Mouse (Mus musculus) spleen, postnatal 10 days (tissue): ENCODE data around the gene Fgfrl1.
A peak's percentile ranks its signal among the peaks of the same experiment; 100 is the strongest.

Experiments used
- DNase-seq, 2 experiments: peaks; one replicate each; pipeline ENCODE4 v3.0.0; 2021 to 2022; ENCODE audit warnings: low spot score in 2 of 2

Fgfrl1 gene

DNA sequence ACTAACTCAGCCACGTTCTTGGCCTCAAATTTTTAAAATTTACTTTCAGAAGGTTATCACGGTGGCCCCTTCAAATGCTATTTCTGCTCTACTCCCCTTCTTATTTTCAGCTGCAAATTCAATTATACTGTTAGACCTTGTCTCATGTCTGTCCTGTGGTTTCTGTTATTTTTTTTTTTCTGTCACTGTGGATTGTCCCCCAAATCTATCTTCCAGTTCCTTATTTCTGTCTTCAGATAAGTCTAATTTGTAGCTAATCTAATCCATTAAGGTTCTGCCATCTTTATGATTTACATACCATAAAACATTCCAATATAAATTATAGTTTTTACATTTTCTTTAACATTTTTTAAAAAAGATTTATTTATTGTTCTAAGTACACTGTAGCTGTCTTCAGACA is 24.8 kb upstream of the Fgfrl1 start:
- DNase-seq = no peak

DNA sequence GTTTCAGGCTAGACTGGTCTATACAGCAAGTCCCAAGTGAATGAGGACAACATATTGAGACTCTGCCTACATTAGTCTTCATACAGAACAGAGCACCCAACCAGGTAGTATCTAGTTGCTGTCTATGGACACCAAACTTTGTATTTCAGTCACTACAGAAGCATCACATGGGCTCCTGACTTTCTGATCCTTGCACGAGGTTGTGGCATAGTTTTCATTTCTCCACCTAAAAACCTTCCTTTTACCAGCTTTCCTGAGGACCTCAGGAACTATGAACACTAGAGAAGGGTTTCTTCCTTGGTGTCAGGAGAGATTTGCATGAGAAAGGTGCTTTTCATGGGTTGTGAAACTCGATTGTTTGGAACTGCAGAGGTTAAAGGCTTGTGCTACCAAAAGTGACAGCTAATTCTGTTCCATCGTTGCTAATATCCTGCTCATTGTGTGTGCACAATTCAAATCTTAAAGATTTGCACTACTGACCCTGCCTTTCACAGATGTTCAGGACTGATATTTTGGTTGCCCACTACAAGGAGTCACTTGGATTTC is 23.7 kb upstream of the Fgfrl1 start:
- no peak for DNase-seq

DNA sequence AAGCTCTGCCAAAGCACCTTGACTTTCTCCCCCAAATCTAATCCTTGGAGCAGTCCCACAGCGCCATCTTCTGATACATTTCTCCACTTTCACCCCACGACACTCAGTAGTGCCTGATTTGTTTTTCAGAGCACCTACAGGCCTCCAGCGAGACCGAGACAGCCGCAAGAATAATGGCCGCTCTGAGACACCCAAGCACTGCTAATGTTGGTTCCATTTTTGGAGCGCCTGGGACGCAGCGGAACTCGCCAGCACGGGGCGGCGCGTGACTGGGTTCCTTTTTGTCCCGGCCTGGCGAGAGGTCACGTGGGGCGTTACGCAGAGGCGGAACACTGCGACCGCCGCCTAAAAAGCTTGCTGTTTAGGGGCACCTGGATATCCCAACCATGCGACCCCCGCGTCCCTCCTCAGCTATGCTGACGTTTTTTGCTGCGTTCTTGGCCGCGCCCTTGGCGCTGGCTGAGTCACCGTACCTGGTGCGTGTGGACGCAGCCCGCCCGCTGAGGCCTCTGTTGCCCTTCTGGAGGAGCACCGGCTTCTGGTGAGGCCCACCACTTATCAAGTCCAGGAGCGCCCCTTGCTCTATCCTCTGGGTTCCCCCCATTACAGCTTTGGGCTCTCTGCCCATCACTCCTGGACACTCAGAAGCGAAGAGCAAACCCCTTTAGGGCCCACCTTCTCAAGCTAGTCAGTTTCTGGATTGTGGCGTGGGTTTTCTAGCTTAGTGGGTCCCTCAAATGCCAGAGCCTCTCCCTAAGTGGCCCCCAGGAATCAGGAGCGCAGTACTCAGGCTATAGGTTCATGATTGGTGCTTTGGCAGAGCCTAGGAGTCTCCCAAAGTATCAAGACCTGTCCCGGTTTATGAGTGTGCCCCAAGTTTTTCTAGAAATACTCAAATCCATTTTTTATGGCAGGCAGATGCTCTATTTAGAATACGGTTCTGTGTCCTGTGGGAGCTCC is 22.9 kb upstream of the Fgfrl1 start, which contains the start of gene Dgkq:
Dgkq (minus strand) TSS at position 696 of the 960 bp plus-strand sequence.
- peak; percentile 82 to 86 for DNase-seq

DNA sequence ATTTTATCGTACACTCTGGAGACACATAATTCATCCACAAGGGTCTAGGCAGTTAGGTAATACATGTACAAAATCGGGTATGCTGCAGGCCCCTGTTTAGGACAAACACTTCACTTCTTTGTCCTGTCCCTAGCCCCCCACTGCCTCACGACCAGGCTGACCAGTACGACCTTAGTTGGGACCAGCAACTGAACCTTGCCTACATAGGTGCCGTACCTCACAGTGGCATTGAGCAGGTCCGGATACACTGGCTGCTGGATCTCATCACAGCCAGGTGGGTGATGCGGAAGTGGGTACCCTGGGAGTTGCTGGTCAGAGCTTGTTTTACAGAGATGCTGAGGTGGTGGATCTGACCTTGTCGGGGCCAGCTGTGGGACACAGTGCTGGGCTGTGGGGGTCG is 22.2 kb upstream of the Fgfrl1 start:
- DNase-seq = peak in 1 of 2 experiments; percentile 22

DNA sequence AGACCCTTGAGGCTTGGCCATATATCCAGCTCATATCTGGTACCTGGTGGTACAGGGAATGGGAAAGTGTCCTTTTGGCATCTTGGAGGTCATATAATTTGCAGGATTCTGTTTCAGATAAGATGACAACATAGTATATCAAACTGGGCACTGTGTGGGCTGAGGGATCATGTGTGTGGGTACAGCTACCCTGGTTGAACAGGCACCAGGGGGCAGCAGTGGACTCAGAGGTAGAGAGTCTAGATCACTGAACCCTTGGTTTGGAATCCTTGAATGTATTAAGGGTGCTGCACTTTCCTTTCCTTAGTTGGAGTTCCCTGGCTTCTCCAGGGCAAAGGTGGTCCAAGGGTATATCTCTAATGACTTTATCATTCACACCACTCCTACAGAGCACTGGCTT is 21.4 kb upstream of the Fgfrl1 start:
- DNase-seq = peak in 1 of 2 experiments; percentile 84

DNA sequence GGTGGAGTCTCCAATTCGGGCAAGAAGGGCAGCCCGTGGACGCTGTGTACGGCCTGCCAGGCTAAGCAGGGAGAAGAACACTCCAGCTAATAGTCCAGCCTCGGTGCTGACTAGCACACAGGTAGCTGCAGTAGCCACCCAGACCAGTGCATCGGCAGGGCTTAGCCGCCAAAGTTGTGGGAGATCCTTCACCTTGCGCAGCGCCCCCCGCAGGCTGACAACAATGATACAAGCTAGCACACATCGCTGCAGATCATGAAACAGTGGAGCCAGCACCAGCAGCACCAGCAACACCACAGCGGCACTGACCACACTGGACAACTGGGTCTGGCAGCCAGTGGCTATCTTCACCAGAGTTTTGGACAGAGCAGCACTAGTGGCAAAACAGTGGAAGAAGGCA is 20.4 kb upstream of the Fgfrl1 start:
- DNase-seq = peak in 1 of 2 experiments; percentile 40

DNA sequence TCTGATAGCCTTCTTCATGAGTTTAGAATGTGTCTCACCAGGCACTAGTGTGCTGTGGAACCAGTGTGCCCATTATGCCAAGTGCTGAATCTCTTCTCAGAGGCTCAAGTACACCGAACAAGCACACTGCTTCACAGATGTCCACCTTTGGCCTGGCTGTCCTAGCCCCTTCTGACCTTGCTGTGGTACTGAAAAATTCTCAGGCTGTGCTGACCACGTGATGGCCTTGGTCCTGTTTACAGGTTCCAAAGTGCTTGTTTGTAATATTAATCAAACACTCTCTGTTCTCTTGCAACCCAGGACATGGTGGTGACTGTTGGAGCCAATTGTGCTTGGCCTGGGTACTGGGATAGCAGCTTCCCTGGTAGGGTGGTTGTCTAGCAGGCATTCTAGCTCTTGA is 17.6 kb upstream of the Fgfrl1 start:
- no peak for DNase-seq

DNA sequence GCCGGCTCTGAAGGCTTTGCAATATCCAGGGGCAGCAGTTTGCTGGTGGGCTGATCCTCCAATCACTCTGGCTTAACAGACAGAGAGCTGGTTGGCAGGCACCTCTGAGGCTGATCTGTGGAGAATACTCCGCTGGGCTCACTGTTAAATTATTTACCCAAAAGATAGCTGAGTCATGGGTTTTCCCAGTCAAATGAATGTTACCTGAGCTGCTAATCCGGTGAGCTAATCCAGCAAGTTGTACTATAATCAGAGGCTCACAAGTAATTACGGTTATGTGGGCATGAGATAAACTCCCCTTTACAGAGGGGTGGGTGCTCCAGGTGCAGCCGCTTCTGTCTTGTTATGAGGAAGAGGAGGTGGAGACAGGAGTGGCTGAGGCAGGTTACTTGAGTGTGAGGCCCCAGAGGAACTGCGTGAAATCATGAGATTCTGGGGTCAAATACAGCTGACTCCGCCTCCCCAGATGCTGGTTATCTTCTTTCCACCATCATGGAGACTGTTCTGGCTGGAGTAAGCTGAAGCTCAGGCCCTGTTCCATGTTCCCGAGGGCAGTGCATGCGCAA is 16.8 kb upstream of the Fgfrl1 start, which contains the start of gene Slc26a1:
Slc26a1 (minus strand) TSS at position 319 of the 566 bp plus-strand sequence.
- peak in 1 of 2 experiments; percentile 35 for DNase-seq

DNA sequence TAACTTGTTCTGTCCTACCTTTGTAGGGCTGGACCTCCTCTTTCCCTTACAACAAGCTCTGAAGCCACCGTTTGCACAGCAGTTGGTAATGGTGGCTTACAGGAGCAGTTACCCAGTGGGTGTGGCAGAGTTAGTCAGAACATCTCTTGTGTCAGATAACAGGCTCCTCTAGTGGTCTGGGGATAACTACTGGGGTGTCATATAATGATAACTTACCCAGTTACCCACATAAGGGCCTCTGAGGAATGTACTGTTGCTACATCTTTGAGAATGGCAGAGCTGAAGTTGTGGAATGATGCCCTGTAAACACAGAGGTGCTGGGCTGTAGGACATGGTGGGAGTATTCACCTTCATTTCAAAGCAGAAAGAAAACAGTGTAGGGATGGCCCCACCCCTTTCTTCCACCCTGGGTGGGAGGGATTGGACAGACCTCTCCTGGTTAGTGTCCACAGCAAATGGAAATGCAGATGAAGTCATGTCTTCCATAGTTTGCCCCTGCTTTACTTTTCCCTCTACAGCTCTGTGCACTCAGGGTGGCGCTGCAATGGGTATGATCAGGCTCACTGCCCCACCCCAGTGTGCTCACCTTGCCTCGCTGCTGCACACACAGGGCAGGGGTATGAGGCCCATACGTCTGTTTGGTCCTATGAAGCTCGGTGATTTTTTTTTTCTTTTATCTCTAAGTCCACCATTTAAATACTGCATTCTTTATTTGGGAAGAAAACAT is 15.2 kb upstream of the Fgfrl1 start:
- DNase-seq = peak in 1 of 2 experiments; percentile 37

DNA sequence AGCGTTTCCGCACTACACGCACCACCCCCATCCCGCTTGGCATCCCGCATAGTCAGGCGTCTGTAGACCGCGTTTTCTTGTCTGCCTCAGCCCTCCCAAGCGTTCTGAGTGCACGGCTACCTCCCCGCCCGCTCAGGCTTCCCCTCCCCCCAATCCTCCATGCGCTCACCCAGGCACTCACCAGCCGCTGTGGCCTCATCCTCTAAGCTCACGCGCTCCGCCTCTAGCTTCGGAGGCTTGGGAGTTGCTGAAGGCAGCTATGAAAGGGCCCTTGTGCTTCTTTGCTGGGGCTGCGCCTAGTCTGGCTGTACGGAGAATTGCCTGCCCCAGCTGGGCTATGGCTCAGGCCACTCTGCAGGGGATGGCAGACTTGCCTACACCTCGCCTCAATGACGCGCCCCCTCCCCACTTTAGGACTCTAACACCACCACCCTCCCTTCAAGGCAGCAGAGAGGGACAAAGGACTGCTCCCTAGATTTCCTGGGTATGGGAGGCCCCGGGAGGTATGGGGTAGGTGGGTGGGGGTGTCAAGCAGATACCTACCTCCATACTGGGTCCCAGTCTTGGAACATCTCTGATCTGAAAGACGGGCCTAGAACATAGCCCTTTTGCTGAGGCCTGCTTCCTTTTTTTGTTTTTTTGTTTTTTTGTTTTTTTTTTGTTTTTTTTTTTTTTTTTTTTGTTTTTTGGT is 14.4 kb upstream of the Fgfrl1 start:
- peak in 1 of 2 experiments; percentile 57 for DNase-seq

DNA sequence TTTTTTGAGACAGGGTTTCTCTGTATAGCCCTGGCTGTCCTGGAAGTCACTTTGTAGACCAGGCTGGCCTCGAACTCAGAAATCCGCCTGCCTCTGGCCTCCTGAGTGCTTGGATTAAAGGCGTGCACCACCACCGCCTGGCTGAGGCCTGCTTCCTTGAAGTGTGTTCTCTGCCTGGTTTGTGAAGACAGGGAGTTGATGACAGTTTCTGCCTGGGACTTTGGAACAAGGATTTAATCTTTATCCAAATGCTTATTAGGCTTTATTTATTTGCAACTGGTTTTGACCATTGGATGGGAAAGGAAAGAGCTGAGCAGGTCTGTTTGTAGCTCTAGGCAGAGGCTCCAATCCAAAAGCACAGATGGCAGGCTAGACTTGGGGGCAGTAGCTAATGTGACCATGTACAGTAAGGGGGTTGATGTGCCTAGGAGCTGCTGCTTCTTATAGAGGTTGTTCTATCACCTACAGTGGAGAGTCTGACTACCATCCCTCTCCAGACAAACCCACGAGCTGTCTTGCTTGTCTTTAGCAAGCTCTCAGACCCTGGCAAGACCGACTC is 13.8 kb upstream of the Fgfrl1 start:
- DNase-seq = no peak

DNA sequence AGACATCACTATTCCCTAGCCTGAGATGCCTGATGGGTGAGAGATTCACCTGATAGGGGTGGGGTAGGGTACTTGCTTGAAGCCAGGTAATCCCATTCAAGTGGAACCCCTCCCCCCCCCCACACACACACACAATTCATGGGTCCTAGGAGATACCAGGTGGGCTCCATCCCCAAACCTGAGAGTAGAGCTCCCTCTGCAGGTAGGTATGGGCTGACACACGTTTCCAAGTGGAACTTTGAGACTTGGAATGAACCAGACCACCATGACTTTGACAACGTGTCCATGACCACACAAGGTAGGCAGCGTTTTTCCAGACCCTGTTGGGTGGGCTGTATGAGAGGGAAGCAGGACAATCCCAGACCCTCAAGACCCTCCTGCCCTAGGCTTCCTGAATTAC is 12.3 kb upstream of the Fgfrl1 start:
- DNase-seq = no peak

DNA sequence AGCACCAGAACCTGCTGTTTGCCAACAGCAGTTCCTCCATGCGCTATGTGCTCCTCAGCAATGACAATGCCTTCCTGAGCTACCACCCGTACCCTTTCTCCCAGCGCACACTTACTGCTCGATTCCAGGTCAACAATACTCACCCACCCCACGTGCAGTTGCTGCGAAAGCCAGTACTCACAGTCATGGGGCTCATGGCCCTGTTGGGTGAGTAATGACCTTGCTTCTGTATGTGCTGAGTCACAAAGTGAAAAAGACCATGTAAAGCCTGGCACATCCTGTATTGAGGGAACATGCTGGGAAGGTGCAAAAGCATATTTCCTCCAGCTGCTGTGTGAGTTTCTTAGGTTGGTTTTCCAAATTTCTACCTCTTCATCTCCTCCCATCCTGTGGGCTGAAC is 11.3 kb upstream of the Fgfrl1 start:
- no peak for DNase-seq

DNA sequence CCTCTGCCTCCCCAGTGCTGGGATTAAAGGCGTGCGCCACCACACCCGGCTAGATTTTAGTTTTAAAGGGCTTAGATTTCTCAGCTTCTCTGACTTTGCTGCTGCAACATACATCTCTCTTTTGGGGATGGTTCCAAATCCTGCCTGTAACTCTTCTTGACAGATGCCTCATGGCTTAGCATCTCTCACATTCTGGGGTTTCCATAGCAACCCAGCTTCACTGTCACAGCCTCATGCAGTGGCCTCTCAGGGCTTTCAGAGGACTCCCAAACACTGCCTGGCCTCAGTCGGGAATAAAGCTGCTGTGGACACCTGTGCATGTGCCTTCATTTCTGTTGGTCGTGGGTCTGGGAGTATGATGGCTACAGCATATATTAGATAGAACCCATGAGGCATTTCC is 3.1 kb upstream of the Fgfrl1 start:
- DNase-seq = no peak

DNA sequence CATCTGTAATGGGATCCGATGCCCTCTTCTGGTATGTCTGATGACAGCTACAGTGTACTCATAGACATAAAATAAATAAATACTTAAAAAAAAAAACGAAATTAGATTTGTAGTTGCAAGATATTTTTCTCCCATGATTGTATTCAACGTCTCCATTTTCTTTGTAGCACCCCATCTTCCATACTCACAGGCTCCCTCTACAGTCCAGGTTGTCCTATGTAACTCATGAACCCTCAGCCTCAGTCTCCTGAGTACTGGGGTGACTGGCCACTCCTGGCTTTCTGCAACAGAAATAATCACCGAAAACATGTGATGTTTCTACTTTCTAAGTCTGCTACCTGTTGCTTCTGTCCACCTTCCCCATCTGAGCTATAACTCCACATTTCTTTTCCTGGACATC is 1.0 kb upstream of the Fgfrl1 start:
- DNase-seq = no peak

DNA sequence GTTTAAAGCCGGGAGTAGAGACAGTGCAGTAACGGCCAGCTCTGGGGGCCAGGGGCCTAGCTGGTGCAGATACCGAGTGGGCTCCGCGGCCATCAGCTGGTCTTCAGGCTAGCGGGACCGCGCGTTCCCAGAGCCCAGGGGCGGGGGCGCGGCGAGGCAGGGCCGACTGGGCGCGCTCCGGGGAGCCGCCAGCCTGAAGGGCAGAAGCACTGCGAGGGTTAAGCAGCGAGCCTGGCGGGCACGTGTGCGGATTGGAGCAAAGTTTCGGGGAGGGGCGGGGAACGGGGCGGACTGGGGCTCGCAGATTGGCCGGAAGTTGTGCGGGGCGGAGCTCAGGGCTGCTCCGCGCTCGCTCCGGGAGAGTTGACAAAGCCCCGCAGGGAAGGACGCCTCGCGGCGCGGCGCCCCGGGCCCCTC is 1.7 kb downstream of the Fgfrl1 start:
- DNase-seq = peak; percentile 78 to 92

DNA sequence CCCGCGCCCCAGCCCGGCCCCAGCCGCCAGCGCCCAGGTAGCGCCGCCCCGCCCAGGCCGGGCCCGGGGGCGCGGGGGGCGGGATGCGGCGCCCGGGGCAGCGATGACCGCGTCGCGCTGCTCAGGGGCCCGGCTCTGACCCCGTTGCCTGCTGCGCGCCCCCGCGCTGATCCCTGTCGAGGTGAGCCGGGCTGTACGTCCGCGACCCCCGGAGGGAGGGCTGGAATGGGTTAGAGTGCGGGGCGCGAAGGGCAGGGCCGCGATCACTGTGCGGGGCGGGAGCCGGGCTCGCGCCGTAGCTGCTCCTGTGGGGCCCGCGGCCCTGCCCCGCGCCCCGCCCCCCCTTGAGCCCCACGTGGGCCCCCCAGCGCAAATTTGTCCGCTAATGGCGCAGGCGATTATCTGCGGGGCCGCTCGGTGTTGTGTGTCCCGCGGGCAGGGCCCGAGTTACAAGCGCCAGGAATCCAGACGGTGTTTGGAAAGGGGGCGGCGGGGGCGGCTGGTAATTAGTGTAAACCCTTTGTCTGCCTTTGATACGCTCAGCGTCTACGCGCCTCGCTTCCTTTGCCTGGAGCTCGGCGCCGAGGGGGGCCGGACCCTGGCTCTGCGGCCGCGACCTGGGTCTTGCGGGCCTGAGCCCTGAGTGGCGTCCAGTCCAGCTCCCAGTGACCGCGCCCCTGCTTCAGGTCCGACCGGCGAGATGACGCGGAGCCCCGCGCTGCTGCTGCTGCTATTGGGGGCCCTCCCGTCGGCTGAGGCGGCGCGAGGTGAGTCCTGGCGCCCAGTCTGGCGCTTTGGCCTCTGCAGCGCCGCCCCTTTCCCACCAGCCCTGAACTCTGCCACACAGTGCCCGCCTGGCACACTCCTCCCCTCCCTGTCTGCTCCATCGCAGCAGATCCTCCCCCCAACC is 2.4 kb downstream of the Fgfrl1 start:
- peak; percentile 52 to 61 for DNase-seq

DNA sequence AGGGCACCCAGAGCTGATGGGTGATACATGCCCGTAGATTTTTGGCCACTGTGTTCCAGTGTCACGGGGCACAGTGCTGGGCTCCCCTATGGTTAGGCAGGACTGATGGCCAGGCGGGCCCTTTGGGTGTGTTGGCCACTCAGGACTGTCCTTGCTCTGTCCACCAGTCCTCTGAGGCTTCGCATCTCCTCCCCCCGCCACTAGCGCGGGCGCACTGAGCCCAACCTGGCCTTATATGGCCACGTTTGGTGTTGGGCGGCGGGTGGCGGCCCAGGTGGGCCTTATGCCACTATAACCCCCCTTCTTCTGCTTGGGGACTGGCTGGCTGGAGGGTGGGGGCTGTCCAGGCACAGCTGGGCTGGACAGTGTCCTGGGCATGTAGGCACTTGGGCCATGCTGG is 3.7 kb downstream of the Fgfrl1 start:
- no peak for DNase-seq

DNA sequence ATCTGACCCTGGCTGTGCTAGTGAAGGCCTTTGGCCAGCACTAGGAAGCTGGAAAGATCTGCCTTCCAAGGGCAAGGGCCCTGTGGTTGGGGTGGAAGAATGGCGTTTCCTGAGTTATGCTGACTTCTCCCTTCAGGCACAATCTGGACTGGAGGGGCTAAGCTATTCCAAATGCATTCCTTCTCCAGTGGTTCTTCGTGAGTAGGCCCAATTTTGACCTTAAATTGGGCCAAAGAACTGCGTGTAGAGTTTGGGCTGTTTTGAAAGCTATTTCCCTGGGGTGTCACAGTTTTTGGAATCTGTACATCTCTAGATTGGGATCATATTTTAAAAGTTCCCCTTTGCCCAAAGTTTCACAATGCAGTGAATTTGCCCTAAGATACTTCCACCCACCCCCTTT is 4.4 kb downstream of the Fgfrl1 start:
- no peak for DNase-seq

DNA sequence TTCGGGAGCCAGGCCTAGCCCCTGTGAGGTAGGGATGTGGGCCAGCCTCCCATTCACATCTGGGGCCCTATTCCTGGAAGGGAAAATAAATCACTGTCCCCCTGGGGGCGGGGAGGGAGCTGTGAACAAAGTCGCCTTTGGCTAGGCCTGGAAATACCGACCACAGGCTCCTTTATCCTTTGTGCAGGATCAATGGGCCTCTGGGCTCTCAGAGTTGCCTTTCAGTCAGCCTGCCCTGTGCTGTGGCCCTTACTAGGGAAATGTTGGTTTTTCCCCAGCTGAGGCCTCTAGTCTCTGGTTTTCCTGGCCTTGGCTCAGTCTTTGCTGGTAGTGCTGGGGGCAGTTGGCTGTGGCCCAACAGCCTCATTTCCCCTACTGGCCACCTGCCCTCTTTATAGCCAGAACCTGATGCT is 5.2 kb downstream of the Fgfrl1 start:
- no peak for DNase-seq
